Mouse (Mus musculus) olfactory bulb, adult 2 months (tissue): ENCODE measurements around the gene Ager.

Source experiments
- CTCF ChIP-seq: fragments of 200-500 bp; IDR thresholded peaks from 2 replicates; pipeline ENCODE4 v1.5.1; 2012; ENCODE audit warnings: low read depth, mild to moderate bottlenecking, low read length, moderate library complexity; ENCODE audit not compliant: insufficient read depth
- POLR2A ChIP-seq: fragments of 200-500 bp; IDR thresholded peaks from 2 replicates; pipeline ENCODE4 v1.6.1; 2012; ENCODE audit warnings: mild to moderate bottlenecking, low read depth, low read length, moderate library complexity; ENCODE audit not compliant: insufficient read depth

GRCm38 (mm10) chr17:34649106-34649864, 51.6 kb downstream of the Ager start:
- no peak for TF ChIP-seq CTCF
- no peak for TF ChIP-seq POLR2A
